Mouse (Mus musculus) heart, embryonic 16.5 days (tissue): Measurements from ENCODE around the gene Col11a2. TPM values are rescaled to one million over a fixed set of nuclear protein-coding genes. Genes with fewer than 3 reads are reported as not detected.

Source experiments
- ATAC-seq: fragments of 200-750 bp; cut with Nextera tagmentation; replicated peaks from 2 replicates; pipeline ENCODE4 v1.8.0; 2017; ENCODE audit warnings: moderate number of reproducible peaks; ENCODE audit not compliant: insufficient read depth, low FRiP score; ENCODE audit errors: extremely low read depth
- H3K27ac ChIP-seq: fragments of 300-500 bp; sonication (generic); 2 replicates; pipeline ENCODE4 v1.5.1; 2014; ENCODE audit warnings: mild to moderate bottlenecking, low read length, control low read depth, moderate library complexity
- H3K27me3 ChIP-seq: fragments of 300-500 bp; sonication (generic); 2 replicates; pipeline ENCODE4 v1.6.1; 2014; ENCODE audit warnings: low read length, mixed read lengths; ENCODE audit not compliant: control insufficient read depth, insufficient read depth
- H3K36me3 ChIP-seq: fragments of 300-500 bp; sonication (generic); 2 replicates; pipeline ENCODE4 v1.6.1; 2014; ENCODE audit not compliant: control insufficient read depth, insufficient read depth
- H3K4me1 ChIP-seq: fragments of 300-500 bp; sonication (generic); 2 replicates; pipeline ENCODE4 v1.6.1; 2014; ENCODE audit warnings: low read length, mixed read lengths; ENCODE audit not compliant: control insufficient read depth, insufficient read depth
- H3K4me2 ChIP-seq: fragments of 300-500 bp; sonication (generic); 2 replicates; pipeline ENCODE4 v1.6.1; 2014; ENCODE audit warnings: low read depth, mild to moderate bottlenecking, control low read depth, low read length
- H3K4me3 ChIP-seq: fragments of 300-500 bp; sonication (generic); 2 replicates; pipeline ENCODE4 v1.5.1; 2014; ENCODE audit warnings: mild to moderate bottlenecking, control low read depth, low read length
- H3K9ac ChIP-seq: fragments of 300-500 bp; sonication (generic); 2 replicates; pipeline ENCODE4 v1.6.1; 2014; ENCODE audit warnings: low read length, control low read depth
- H3K9me3 ChIP-seq: fragments of 300-500 bp; sonication (generic); replicated peaks from 2 replicates; pipeline ENCODE4 v1.6.1; 2016; ENCODE audit warnings: low read length; ENCODE audit not compliant: control insufficient read depth
- WGBS: fragments of 180-500 bp; shearing (Covaris S2); extraction: QIAGEN DNeasy Blood & Tissue Kit; methylation state at CpG from one replicate; pipeline ENCODE4 v1.1.7; 2014; 5-methylcytosine and 5-hydroxymethylcytosine counted together
- polyA plus RNA-seq: library from polyadenylated mRNA; unstranded; fragments of >200 nt; fragmentation: Nextera tagmentation; extraction: Ambion mirVana; gene quantifications from 2 replicates; pipeline ENCODE4 v1.2.1, GENCODE M21; 2015

The Col11a2 gene
- polyA plus RNA-seq, 1 experiment from 2014 or later = 1.2 TPM

DNA sequence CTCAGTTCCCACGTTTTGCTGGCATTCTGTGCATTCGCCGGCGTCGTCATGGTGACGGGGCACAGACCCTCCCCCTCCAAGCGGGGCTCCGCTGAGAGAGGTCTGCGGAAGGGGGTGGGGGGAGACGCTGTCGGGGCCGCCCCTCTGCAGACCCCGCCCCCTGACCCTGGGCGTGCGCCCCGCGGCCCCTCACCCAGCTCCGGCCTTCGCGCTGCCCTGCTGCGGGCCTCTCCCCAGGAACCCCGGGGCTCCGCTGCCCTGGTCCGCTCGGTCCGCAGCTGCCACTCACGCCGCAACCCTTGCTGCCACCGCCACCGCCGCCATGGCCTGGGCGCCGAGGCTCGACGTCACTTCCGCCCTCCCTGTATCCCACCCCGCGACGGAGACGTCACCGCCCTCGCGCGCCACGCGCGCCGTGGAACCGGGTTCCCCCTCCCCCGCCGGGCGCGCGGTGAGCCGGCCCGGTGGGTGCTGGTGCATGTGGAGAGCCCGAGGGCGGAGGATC, 14.9 kb upstream of the Col11a2 start, which contains the start of gene Ring1:
Gene Ring1, minus strand, starts transcription at position 364 of the 505 bp plus-strand sequence.
- Histone ChIP-seq H3K36me3 (peaks cover 25% of the 10 kb centered on the region), H3K9me3 (peaks cover 5% of the 10 kb centered on the region), H3K4me3 (peak within 1 kb of the TSS; percentile 90), H3K27me3 (no peaks in the 10 kb centered on the region), H3K9ac (peak within 1 kb of the TSS; percentile 96), H3K27ac (peak within 1 kb of the TSS; percentile 88), H3K4me2 (peak within 1 kb of the TSS; percentile 97), H3K4me1 (peaks cover 34% of the 10 kb centered on the region)
- peak; percentile 54 for ATAC-seq
- under 1% methylated on average over 47 of the region's 58 CpGs for WGBS

DNA sequence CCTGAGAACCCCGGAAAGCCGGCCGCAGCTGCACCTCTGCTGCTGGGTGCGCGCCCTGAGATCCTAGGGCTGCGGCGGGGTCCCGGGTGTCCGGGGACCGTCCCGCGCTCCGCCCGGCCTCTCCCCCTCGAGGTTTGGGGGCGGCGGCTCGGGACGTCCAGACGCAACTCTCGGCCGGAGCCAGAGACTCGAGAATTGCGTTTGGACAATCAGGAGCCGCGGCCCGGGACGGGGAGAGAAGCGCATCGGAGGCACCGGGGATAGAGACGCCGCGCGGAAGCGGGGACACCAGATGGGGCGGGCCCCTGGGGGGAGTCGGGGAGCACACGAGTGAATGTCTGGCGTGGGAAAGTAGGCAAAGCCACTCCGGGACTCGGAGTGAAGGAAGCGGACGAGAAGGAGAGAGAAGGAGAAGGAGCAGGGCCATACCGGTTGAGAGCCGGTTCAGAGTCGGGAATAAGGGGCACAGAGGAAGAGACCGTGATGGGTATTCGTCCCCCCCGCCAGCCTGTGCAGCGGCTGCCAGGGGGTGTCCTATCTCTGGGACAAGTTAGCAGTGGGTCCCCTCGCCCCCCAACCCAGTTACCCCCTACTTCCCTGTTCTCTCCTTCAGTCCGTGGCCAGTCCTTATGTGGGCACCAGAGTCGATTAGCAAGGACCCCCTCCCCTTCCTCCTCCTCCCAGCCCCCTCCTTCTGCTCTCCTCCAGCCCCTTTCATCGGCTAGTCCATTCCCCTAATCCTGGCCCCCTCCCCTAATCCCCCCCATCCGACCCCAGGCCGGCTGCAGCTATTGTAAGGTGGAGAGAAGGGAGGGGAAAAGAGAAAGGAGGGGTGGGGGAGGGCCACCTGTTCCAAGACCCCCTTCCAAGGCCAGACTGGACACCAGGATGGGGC, 14.1 kb upstream of the Col11a2 start:
- Histone ChIP-seq H3K27ac (peak overlapping the region; percentile 88), H3K4me2 (peak overlapping the region; percentile 97), H3K9ac (peak overlapping the region; percentile 96), H3K36me3 (peaks cover 32% of the 10 kb centered on the region), H3K27me3 (no peaks in the 10 kb centered on the region), H3K4me3 (peak overlapping the region; percentile 90), H3K4me1 (peaks cover 42% of the 10 kb centered on the region), H3K9me3 (no peaks in the 10 kb centered on the region)
- ATAC-seq = peak; percentile 3
- WGBS = 1% methylated on average over 57 of the region's 57 CpGs

DNA sequence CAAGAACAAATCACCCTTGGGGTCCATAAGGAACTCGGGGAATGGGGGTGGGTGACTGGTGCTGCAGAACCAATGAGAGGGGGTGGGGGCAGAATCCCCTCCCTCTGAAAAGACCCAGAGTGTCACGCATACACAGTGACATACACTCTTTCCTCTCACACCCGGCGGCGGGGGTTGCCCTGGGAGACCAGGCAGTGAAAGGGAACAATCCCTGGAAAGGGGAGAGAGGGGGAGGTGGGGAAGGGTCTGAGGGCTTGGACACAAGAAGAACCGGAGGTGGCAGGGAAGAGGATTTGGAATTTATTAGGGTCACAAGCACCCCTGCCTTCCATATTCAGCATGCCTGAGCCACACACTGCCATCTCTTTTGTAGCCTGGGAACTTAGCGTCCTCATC, 13.5 kb upstream of the Col11a2 start:
- peak overlapping the region; percentile 90 for H3K4me3 ChIP-seq
- no peak for ATAC-seq
- no peaks in the 10 kb centered on the region for H3K9me3 ChIP-seq
- peak overlapping the region; percentile 97 for H3K4me2 ChIP-seq
- peak overlapping the region; percentile 96; the same call in 1 of the 2 replicates for H3K9ac ChIP-seq
- H3K27me3 ChIP-seq = no peaks in the 10 kb centered on the region
- H3K36me3 ChIP-seq = peaks cover 30% of the 10 kb centered on the region
- no peak overlapping the region for H3K27ac ChIP-seq
- peaks cover 48% of the 10 kb centered on the region for H3K4me1 ChIP-seq
- WGBS = 32% methylated on average over 7 of the region's 7 CpGs

DNA sequence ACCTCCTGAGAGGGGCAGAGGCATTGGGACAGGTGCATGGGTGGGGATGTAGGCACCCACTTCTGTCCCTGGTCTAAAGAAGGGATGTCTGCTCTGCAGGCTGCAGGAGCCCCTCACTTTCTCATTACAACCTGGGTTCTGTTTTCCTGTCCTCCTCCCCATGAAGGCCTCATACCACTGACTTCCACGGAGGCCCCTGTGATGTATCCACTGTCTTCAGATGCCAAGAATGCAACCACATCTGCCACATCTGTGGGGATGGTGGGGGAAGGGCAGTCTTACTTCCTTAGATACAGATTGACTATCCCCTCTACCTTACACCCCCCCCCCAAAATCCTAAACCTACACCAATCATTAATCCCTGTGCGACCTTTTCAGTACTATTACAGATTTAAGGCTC, 13.0 kb upstream of the Col11a2 start:
- Histone ChIP-seq H3K27ac (no peak overlapping the region), H3K4me2 (0 out of 2 replicates have a peak overlapping the region, but pooled peaks have one; percentile 97), H3K9ac (no peak overlapping the region), H3K9me3 (no peaks in the 10 kb centered on the region), H3K27me3 (no peaks in the 10 kb centered on the region), H3K36me3 (peaks cover 26% of the 10 kb centered on the region), H3K4me1 (peaks cover 48% of the 10 kb centered on the region), H3K4me3 (no peak overlapping the region)
- no peak for ATAC-seq
- WGBS = 44% methylated on average over 2 of the region's 2 CpGs

DNA sequence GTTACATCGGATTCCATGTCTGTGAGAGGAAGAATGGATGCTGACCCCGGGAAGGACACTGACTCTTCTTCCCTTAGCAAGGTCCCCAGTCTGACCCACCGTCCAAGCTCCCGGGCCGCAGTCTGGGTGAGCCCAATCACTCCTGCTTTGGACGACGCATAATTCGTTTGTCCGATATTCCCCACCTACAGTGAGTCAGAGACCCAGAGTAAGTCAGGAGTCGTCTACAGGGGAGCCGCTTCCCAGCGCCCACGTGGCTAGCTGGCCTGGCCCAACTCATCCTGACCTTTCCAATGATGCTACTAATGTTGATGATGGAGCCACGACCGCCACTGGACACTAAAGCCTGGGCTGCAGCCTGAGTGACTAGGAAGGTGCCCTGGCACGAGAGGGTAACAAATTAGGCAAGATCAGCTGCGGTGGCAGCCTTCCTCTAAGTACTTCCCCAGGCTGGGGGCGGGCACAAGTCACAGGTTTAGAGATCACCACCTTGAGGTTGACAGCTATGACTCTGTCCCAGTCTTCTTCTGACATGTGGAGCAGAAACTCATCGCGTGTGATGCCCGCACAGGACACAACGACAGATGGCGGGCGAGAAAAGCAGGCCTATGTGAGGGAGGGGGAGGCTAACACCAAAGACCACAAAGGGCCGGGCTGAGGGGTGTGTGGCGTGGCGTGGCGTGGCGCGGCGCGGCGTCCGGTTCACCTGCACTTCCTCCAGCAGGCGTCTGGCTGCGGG, 12.2 kb upstream of the Col11a2 start:
- H3K27me3 ChIP-seq = no peaks in the 10 kb centered on the region
- peak overlapping the region; percentile 84 for H3K27ac ChIP-seq
- no peaks in the 10 kb centered on the region for H3K9me3 ChIP-seq
- H3K9ac ChIP-seq = peak overlapping the region; percentile 83
- H3K4me2 ChIP-seq = peak overlapping the region; percentile 96
- ATAC-seq = no peak
- 11% methylated on average over 36 of the region's 36 CpGs for WGBS
- peaks cover 24% of the 10 kb centered on the region for H3K36me3 ChIP-seq
- H3K4me1 ChIP-seq = peaks cover 48% of the 10 kb centered on the region
- peak overlapping the region; percentile 81 for H3K4me3 ChIP-seq

DNA sequence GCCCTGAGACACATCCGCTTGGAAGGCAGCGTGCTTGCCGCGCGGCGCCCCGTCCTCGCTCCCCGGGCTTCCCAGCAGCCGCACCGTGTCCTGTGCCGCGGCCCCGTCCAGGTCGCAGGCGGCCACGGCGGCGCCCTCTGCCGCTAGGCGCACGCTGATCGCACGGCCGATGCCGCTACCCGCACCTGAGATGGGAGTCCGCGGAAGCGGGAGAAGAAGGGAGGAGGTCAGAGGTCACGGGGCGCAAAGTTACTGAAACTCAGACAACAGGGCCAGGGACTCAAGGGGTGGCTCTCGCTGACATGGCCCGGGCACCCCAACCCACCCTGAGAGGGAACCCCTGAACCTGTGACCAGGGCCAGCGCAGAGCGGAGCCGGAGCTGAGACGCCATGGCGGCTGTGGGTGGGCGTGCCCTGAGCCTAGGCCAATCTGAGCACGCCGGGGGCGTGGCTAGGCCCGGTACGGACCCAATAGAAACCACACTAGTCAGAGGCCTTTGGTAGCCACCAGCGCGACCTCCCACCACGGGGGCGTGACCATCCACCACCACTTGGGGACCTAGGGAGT, 11.5 kb upstream of the Col11a2 start, which contains the start of gene H2-Ke6:
Gene H2-Ke6, minus strand, starts transcription at position 405 of the 568 bp plus-strand sequence.
- Histone ChIP-seq H3K36me3 (peaks cover 21% of the 10 kb centered on the region), H3K9ac (peak within 1 kb of the TSS; percentile 83)
- under 1% methylated on average over 49 of the region's 49 CpGs for WGBS

DNA sequence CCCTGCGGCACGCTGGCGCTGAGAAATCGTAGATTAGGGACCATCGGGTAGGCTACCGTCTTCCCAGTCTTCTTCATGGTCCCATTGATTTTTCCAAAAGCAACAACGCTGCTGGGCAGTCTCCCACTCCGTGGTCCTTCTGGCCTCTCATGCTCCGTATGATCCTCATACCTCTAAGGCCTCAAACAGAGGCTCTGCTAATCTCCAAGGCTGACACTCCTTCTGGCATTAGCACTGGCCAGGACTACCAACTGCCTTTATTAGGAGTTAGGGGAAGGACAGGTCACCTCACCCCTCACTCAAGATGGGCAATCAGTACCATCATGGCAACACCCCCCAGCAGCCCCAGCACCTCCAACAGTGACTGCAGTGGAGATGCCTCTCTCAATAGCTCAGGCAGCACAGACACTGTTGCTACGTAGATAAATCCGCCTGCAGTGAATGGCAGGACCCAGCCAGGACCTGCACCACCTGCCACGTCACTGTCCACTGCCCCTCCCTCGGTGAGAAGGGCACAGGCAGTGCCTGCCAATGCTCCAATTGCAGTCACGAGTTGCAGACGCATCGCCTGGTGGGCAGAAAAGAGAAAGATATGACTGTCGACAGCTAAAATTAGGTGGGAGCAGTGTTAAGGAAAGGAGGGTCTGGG, 10.6 kb upstream of the Col11a2 start:
- no peak overlapping the region for H3K4me3 ChIP-seq
- peaks cover 58% of the 10 kb centered on the region for H3K4me1 ChIP-seq
- WGBS = 71% methylated on average over 17 of the region's 17 CpGs
- no peaks in the 10 kb centered on the region for H3K9me3 ChIP-seq
- H3K27me3 ChIP-seq = no peaks in the 10 kb centered on the region
- peak overlapping the region; percentile 44; the same call in 1 of the 2 replicates for H3K27ac ChIP-seq
- H3K36me3 ChIP-seq = peaks cover 19% of the 10 kb centered on the region
- ATAC-seq = no peak
- H3K4me2 ChIP-seq = peak overlapping the region; percentile 96; the same call in 1 of the 2 replicates
- no peak overlapping the region for H3K9ac ChIP-seq

More for the DNA sequence above, 11.5 kb upstream of the Col11a2 start, which contains the start of gene H2-Ke6:
- Histone ChIP-seq H3K9me3 (no peaks in the 10 kb centered on the region), H3K4me2 (peak within 1 kb of the TSS; percentile 96), H3K27ac (peak within 1 kb of the TSS; percentile 84), H3K4me3 (peak within 1 kb of the TSS; percentile 81), H3K27me3 (no peaks in the 10 kb centered on the region), H3K4me1 (peaks cover 50% of the 10 kb centered on the region)
- ATAC-seq = peak; percentile 76

DNA sequence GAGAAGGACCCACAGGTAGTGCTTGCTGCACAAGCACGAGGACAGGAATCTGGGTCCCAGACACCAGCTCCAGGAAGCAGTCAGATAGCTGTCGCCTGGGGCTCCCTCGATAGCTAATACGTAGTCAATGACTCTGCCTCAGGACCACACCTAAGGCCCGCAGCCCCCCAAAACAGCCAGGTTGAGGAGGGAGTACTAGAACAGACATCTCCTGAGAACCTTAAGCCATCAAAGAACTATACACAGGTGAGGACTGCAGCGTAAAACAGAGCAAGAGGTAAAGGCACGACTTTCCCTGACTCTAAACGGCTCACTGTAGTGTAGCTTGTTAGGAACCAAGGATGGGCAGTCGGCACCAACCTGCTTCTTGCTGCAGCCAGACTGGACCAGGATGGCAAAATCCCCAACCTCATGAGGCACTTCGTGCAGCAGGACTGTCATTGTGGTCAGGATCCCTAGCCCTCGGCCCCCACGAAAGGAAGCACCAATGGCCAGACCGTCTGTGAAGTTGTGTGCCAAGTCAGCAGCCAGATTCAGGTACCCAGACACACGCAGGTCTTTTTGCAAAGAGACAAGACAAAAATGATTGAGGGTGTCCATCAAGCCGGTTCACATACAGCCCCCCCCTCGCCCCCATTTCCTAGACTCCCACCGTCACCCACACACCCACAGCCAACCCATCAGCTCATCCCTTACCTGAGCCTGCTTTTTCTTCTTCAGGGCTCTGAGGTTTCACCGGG, 9.9 kb upstream of the Col11a2 start:
- H3K9me3 ChIP-seq = no peaks in the 10 kb centered on the region
- no peak overlapping the region for H3K27ac ChIP-seq
- no peaks in the 10 kb centered on the region for H3K27me3 ChIP-seq
- no peak overlapping the region; the same call in 1 of the 2 replicates for H3K9ac ChIP-seq
- peak overlapping the region; percentile 97 for H3K4me2 ChIP-seq
- H3K36me3 ChIP-seq = peaks cover 19% of the 10 kb centered on the region
- peaks cover 57% of the 10 kb centered on the region for H3K4me1 ChIP-seq
- no peak overlapping the region; the same call in 1 of the 2 replicates for H3K4me3 ChIP-seq
- ATAC-seq = no peak
- WGBS = 85% methylated on average over 18 of the region's 18 CpGs
